Mouse (Mus musculus) cortical plate, adult 2 months (tissue): ENCODE measurements around the gene Fgd5.

Source experiments
- CTCF ChIP-seq: fragments of 200-500 bp; IDR thresholded peaks from 2 replicates; pipeline ENCODE4 v1.5.1; 2011; ENCODE audit warnings: mild to moderate bottlenecking, control low read depth, low read length; ENCODE audit not compliant: insufficient read depth; ENCODE audit errors: extremely low read depth
- POLR2A ChIP-seq: fragments of 200-500 bp; IDR thresholded peaks from 2 replicates; pipeline ENCODE4 v1.6.1; 2011; ENCODE audit warnings: mild to moderate bottlenecking, low read length, control low read depth; ENCODE audit not compliant: insufficient read depth; ENCODE audit errors: extremely low read depth

GRCm38 (mm10) chr6:92064101-92064500 lies 85.4 kb downstream of the Fgd5 start:
- TF ChIP-seq POLR2A (no peak), CTCF (no peak)
